Mouse (Mus musculus) c-Kit-positive CD71-positive TER-119-positive erythroid progenitor cells, embryonic 14.5 days (primary cell): Measurements from ENCODE around the gene Nmnat2.

Experiments used
- DNase-seq: peaks from one replicate; pipeline ENCODE4 v3.0.0-alpha.2; 2013; ENCODE audit warnings: low spot score

Gene Nmnat2

GRCm38 (mm10) chr1:153126491-153127381 is 171.9 kb downstream of the Nmnat2 start:
- no peak for DNase-seq

DNA sequence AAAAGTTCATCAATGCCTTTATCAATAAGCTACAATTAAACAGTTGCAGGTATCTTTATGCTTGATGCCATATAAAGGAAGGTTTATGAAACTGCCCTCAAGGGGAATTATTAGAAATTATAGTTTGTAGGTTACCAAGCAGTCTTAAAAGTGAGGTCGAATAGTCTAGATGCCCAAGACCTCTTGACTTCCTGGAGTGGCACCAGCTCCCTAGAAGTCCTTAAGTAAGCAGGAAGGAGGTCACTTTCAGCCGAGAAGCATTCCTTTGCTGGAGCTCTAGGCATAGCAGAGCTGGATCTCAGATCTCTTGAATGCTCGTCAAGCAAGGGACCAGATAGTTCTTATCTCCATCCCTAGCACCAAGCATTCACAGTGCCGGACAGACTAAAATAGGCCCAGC is 172.8 kb downstream of the Nmnat2 start:
- DNase-seq, result no peak

GRCm38 (mm10) chr1:153128780-153129179 is 174.0 kb downstream of the Nmnat2 start:
- DNase-seq, result no peak

DNA sequence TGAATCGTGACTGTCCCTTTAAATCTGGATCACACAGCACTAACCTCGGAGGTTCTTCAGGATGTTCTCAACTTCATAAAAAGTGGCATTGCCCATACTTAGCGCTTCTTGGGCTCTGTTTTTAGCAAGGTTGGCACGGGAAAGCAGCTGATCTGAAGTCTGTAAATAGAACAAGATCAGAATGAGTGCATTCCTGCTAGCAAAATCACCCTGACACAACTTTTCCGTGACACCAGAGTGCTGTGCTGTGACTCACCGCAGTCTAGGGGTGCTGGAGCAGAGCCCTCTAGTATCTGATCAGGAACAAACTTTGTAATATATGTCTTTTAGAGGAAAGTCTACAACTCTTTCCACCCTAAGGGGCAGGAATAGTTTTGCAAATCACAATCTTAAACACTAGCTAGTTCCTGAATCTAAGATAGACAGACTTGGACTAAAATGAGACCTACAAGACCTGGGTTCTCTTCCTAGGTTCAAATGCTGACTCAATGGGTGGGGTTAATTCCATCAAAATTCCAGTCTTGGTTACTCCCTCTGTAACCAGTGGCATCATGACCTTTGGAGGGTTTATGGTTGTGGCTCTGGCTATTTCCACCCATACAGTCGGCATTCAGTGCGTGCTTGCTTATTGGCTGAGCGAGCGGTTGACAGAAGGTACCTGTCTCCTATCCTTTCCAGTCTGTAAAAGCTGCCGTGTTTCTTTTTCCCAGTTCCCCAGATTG is 175.4 kb downstream of the Nmnat2 start:
- DNase-seq, result no peak

- no peak for DNase-seq
These were observed 179.3 kb downstream of the Nmnat2 start for GRCm38 (mm10) chr1:153133865-153134781.

DNA sequence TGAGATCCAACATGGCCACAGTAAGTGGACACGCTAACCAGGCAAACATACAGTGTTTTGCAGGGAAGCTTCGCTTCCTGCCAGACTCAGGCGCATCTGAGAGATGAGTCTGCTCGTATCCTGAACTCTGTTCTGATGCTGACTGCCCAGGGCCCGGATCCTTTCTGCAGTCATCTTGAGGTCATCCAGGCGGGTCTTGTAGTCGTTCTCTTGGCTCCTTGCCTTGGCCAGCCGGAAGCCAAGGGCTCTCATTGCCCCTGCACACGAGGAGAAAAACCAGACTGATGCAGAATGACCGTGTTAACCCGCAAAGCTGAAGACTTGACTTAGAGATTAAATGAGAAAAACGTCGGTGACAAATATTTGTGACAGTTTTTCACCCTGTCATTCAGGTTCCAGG is 181.9 kb downstream of the Nmnat2 start:
- no peak for DNase-seq

DNA sequence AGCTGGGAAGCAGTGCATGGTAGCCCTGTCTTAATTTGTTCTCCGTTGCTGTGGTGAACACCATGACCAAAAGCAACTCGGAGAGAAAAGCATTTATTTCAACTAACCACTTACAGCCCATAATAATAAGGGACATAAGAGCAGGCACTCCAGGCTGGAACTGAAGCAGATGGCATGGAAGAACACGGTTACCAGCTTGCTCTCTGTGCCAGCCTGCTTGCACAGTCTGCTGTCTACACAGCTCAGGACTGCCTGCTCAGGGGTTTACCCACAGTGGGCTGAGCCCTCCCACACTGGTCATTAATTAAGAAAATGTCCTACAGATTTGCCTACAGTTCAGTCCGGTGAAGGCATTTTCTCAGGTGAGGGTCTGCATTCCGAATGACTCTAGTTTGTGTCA is 183.7 kb downstream of the Nmnat2 start:
- no peak for DNase-seq

DNA sequence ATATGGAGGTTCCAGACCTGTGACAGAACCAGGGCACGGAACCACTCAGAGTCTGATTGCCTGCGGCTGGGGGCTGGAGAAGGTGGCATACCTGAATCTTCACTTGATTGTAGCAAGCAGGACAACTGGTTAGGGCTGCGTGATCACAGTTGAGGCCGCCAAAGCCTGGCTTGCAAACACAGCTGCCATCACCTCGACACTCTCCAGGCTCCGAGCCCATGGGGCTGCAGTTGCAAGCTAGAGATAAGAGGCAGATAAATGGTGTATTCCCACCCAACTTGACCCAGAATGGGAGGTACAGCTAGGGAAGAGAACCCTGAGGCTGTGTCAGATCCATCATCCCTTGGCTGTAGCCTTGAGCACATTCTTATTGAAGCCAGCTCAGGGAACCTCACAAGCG is 184.8 kb downstream of the Nmnat2 start:
- no peak for DNase-seq

DNA sequence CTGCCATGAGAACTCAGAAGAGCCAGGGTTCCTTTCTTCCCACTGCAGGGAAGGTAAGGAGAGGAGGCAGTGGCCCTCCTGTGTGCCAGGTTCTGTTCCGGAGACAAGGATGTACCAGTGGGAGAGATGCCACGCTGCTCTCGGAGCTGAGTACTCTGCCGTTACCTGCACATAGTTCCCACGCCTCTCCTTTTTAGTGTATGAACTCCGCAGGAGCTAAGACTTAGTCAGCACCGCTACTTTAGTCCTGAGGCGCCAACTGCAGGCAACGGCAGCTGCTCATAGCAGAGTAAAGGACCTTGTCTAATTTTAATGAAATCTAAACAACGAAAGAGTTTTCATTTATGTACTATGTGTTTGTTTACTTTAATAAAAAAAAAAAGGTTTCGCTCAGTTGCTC is 185.5 kb downstream of the Nmnat2 start:
- no peak for DNase-seq

- DNase-seq, result no peak
These were observed 186.0 kb downstream of the Nmnat2 start for GRCm38 (mm10) chr1:153140747-153141228.

GRCm38 (mm10) chr1:153144021-153144420 is 189.2 kb downstream of the Nmnat2 start:
- no peak for DNase-seq

DNA sequence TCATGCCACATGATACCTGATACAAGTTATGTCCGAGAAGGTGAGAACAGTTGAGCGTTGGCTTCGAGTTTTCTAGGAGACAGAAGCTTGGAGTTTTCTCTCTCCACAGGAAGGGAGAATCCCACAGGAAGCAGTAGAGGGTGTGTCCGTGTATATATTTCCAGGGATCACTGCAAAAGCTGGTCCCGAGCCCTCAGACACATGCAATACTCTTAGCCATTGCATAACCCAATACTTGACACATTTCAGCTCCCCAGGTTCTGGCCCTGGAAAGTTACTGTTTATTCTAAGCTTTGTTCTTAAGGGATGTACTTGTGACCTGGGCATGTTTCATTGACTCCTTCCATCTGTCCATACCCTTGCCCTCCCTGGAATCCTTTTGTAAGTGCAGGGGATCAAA is 191.0 kb downstream of the Nmnat2 start:
- DNase-seq, result no peak

- DNase-seq, result no peak
These were observed 197.8 kb downstream of the Nmnat2 start for GRCm38 (mm10) chr1:153152594-153152993.

DNA sequence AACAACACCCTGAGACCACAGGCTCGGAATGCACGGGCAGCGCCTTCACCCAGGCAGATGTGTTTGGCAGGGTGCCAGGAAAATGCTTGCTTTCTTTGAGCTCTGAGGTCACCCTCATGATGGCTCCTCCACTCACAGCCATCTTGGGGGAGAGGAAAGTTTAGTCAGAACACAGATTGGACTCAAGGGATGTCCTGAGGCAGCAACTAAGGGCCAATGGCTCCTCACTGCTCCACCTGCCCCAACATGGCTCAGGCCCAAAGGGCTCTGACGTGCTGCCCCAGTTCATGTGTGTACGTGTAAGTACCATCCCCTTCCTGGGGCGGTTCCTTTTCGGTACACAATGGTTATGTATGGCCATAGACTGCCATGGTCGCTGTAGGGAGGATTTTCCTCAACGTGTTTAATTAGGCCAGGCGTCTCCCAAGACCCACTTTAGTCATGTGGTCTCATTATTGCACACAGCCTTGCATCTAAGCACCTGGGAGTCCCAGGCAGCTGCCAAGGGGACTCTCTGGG is 198.9 kb downstream of the Nmnat2 start:
- DNase-seq, result no peak

DNA sequence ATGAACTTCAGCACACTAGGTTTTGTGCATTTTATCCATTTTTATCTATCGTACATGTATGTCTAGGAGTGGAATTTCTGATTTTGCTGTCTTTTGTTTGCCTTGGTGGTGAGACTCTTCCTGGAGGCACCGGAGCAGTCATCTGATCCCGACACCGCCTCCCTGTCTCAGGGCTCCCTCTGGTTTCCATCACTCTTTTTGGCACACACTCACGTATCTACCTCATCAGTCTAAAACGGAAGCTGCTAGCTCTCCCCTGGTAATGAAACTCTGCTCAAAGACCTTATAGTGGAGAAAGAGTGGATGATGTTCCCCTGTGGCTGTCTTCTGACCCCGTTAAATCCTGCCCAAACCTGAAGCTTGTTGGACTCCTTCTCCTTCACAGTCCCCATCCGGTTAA is 200.6 kb downstream of the Nmnat2 start:
- DNase-seq, result no peak

DNA sequence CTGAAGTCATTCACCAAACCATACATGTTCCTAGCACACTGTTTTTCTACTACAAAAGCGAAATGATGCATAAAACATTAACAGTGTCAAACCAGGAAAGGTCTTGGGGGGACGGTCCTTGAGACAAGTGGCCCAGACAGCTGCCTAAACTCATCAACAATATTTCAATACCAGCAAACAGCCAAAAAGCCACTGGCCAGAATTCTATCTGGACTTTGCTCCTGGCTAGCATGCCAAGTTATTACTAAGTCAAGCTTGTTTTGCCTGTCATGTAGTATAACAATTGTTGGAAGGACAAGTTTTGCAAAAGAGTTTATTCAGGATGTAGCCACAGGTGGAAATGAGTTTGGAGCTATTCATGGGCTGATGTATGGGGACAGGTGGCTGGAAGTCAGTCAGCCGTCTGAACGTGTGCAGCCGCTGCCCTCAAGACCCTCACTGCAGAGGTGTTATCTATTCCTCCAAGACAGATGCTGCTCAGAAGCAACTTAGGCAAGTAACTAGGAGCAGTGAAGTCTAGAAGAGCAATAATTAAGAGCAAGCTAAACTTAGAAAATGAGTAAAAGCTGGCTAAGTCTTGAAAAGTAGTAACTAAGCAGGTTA is 202.3 kb downstream of the Nmnat2 start:
- DNase-seq, result no peak

GRCm38 (mm10) chr1:153159137-153159536 is 204.3 kb downstream of the Nmnat2 start:
- no peak for DNase-seq

DNA sequence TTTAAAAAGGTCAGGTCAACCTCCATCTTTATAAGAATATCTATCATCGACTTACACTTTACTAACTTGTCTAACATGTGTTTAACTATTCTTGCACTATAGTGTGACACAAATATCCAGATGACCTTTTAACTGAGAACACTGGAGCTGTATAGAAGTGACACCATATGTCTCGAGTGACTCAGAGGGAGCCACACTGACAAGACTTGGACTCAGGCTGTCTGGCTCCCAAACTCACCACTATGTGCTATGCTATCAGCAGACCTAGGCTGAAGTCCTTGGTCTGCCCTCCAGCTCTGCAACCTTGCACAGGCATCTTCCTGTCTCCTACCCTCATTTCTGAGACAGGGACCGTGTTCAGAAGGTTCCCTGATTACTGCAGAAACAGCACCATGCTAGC is 209.0 kb downstream of the Nmnat2 start:
- no peak for DNase-seq

DNA sequence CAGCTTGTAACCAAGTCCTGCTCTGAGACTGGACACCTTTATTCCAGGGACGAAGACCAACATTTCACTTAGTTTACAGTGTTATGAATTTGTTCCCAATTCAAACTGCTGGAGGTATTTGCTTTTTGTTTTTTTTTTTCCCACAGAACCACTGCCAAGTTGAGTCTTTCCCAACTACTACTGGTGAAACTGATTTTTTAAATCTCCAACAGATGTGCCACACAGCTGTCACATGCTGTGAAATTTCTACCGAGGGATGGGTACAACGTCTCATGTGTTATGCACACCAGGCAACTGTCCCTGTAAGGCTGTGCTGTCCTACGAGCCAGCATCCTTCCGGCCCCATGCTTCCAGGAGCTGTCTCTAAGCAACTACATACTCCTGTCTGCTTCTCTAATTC is 213.5 kb downstream of the Nmnat2 start:
- DNase-seq, result no peak
